Mouse (Mus musculus) urinary bladder, postnatal 36 days (tissue): ENCODE data around the gene C1ql3.

Experiments used
- DNase-seq, 2 experiments: peaks; one replicate each; pipeline ENCODE4 v3.0.0; 2022; ENCODE audit warnings: low spot score in 2 of 2, mixed read lengths in 1 of 2

C1ql3 gene

DNA sequence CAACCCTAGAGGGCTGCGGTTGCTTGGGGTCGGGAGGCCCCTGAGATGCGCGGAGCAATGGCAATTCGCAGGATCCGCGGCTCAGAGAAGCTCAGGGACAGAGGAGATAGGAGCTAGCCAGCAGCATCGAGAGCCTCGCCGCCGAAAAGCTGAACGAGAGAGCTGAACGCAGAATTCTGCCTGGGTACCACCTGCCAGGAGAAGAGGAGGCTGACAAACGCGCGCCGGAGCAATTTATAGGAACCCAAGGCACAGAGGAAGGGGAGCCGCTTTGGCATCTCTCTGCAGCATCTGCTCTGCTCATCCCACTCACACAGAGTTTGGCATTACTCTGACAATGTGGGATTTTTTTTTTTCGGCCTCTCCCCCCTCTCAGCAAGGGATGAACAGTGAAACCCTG lies at the start of gene C1ql3:
Gene C1ql3 (minus strand): TSS at position 335 of the 400 bp plus-strand sequence.
- no peak for DNase-seq

GRCm38 (mm10) chr2:13060426-13061170 lies 49.0 kb upstream of the C1ql3 start:
- DNase-seq: no peak

- DNase-seq: no peak
Measured at GRCm38 (mm10) chr2:13048649-13049048, 37.0 kb upstream of the C1ql3 start.

DNA sequence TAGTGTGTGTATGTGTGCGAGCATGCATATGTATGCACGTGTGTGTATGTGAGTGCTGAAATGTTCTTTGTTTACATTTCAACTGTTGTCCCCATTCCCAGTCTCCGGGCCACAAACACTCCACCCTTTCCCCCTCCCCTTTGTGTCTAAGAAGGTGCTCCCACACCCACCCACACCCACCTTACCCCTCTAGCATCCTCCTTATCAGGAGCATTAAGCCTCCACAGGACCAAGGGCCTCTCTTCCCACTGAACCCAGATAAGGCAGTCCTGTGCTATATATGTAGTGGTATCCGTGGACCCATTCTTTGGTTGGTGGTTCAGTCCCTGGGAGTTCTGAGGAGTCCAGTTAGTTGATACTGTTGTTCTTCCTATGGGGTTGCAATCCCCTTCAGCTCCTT lies 32.9 kb upstream of the C1ql3 start:
- no peak for DNase-seq

DNA sequence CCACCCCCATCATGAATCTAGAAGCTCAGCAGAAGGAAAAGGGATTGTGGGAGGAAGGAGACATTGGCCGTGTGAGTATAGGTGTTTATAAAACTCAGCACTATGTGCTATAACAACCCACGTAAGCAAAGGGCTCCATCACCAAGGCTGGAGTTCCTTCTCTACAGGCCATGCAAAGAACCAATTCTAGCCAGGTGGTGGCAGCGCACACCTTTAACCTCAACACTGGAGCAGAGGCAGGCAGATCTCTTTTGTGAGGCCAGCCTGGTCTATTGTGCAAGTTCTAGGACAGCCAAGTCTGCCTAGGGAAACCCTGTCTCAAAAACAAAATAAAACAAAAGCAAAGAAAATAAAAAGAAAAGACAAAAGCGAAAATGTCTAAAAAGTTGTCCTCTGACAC lies 28.2 kb upstream of the C1ql3 start:
- no peak for DNase-seq

DNA sequence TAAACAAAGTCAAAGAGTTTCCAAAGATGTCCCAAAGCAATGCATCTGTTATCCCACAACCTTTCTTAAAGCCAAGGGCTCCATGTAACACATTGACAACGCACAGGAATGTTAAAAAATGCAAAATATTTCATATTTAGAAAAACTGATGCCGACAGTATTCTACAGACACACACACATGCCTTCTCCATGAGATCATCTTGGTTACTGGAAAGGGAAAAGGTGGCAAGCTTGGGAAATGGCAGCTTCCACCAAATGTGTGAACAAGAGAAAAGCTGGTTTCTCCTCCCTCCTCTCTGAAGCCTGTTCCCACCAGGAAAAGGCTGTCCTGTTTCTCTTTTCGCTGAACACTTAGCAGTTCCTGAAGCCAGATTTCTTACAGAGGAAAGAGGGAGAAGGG lies 27.2 kb upstream of the C1ql3 start:
- DNase-seq: no peak

DNA sequence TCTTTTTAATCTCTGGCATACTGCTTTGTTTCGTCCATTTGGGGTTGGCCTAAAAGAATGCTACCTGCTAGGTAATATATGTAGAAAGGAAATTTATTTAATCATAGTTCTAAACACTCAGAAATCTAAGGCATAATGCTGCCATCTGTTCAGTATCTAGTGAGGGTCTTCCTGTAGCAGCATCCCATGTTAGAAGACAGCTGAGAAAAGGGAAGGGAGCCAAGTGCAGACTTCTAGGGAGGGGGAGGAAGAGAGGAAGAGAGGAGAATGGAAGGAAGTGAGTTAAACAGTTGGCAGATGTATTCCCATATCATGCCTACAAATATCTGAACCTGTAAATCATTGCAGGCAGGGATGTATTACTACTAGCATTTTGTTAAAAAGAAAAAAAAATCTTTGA lies 7.3 kb upstream of the C1ql3 start:
- DNase-seq: no peak

DNA sequence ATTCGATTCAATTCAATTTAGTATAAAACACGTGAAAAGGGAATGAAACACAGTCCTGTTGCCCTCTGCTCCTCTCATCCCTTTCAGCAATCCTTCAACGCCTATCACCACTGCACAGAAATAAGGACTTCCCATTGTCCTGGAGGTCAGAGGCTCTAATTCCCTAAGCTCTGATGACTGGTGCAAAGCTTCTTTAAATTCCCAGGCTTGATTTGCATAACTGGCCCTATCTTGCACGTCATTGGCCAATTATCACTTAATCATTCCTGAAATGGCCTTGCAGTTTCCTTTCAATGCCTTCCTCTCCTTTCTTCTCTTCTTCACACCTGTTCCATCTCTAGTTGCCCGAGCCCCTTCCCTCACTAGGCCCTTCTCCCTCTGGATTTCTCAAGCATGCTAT lies 6.8 kb upstream of the C1ql3 start:
- no peak for DNase-seq

- no peak for DNase-seq
Measured at GRCm38 (mm10) chr2:13011973-13012372, 367 bp upstream of the C1ql3 start.

GRCm38 (mm10) chr2:13010460-13011341 lies 905 bp downstream of the C1ql3 start:
- peak; percentile 12 to 14 for DNase-seq

DNA sequence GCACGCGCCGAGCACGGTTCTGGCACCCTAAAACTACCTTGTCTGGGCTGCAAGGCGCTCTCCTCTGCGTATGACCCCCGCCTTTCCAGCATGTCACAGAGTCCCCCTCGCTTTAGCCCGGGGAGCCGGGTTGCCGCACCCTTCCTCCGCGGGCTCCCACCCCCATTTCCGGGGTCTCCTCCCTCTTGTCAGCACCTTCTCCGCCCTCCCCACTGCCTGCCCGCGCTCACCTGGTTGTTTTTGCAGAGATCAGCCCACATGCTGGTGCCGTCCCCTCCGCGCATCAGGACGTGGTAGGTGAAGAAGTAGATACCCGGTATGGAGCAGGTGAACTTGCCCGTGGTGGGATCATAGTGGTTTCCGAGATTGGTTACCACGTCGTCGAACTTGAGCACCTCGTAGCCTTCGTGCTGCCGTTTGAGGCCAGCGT lies 1.6 kb downstream of the C1ql3 start:
- DNase-seq: no peak

GRCm38 (mm10) chr2:13009261-13009972 lies 2.2 kb downstream of the C1ql3 start:
- no peak for DNase-seq

GRCm38 (mm10) chr2:13008433-13008832 lies 3.2 kb downstream of the C1ql3 start:
- no peak for DNase-seq

DNA sequence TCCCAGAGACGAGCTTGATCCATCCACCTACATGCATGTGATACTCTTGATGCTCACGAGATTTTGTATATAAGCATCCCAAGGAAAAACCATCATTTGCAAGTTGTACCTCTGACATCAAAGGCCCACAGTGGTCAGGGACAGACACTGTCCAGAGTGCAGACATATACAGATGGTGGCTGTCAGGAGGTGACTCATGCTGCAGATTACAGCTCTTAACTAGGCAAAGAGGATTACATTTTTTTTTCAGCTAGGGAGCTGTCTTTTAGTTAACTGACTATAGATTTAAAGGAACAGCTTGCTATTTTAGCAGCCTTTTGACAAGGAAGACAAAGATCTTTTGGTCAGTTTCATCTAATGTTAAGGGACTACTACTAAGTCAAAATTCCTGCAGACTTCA lies 11.6 kb downstream of the C1ql3 start:
- DNase-seq: no peak

DNA sequence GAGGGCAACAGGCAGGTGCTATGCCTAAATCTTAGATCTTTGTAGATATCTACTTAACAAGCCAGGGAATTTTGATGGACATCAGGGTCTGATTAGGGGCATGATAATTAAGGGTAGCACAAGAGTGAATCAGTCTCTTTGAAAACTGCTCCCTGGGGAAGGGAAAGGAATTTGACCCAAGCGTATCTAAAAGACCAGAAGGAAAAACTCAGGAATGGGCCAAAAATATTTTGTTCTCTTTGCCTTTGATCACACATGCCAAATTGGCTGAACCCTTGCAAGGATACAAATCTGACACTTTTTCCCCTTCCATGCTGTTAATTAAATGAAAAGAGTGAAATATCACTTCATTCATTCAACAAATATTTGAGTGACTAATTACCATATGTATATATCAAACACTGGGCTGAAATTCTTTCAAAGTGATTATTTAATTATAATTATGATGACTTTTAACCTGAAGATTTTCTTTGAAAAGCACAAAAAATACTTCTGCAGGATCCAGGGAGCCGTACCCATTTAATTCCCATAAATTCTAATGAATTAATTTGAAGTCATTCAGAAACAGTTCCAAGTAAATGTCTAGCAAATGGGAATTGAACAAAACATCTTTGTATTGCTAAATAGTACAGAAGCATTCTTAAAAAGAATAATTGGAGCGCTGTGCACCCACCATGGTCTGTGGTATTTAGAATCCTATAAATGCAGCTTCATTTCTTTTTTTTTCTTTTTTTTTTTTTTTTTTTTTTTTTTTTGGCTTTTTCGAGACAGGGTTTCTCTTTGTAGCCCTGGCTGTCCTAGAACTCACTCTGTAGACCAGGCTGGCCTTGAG lies 26.5 kb downstream of the C1ql3 start:
- DNase-seq: no peak

DNA sequence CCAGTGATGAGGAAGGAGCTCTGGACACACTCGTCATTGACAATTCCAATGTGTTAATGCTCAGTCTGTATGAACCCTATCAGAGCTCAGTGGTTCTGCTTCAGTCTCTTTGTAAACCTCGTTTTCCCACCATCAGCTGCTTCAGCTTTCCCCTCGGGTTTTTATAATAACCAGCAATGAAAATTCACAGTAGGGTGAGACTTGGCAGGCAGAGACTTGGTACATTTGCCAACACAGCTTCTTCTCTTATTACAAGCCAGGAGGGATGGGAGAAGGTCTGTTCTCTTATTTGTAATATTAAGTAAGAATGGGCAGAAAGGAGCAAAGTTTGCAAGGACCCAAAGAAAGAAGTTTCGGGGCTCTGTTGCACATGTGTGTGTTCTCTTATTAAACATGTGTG lies 32.8 kb downstream of the C1ql3 start:
- DNase-seq: no peak

GRCm38 (mm10) chr2:12977367-12977766 lies 34.2 kb downstream of the C1ql3 start:
- DNase-seq: no peak

DNA sequence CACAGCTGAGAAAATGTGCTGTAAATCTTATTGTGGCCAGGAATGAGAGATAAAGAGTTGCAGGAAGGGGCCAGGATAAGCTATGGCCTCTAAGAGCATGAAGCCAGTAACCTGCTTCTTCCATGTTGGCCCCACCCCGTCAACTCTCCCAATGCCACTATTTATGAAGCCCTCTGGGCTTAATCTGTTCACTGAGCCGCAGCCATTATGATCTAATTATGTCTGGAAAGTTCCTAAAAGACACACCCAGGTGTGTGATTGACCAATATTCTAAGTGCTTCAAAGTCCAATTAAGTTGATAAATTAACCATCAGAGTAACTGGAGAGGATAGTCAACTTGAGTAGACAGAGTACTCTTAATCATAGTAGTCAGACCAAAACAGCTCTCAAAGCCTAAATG lies 37.9 kb downstream of the C1ql3 start:
- DNase-seq: no peak

GRCm38 (mm10) chr2:12970049-12970724 lies 41.4 kb downstream of the C1ql3 start:
- no peak for DNase-seq

DNA sequence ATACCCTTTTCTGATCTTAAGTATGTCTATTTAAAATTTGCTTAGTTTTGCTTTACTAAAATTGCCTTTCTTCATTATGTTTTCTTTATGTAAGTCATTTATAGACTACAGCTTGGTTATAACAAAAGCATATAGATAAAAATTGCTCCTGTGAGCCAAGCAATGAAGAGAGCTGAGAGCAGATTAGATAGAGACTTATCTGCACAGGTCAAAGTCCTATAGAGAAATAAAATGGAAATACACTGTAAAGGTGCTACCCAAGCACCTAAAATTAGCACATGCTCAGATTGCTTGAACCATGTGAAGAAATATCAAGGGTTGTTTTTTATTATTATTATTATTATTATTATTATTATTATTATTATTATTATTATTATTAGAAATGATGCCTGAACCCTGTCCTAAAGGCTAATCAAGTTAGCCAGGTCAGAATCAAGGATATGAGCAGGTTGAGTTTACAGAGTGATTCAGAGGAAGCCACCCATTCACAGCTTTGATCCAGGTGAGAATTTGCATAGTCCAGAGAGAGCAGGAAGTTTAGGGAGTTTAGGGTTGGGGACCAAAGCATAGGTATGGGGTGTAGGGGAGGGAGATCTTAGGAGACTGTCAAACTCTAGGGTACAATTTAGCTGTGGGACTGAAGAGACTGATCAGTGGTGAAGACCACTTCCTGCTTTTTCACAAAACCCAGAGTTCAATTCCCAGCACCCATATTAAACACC lies 54.7 kb downstream of the C1ql3 start:
- DNase-seq: no peak
